Mouse (Mus musculus) embryonic facial prominence, embryonic 15.5 days (tissue): ENCODE measurements around the gene Trappc1. TPM values are rescaled to one million over a fixed set of nuclear protein-coding genes. Genes with fewer than 3 reads are reported as not detected.
A peak's percentile ranks its signal among the peaks of the same experiment; 100 is the strongest.

Source experiments
- ATAC-seq: fragments of 200-750 bp; cut with Nextera tagmentation; 2 replicates; pipeline ENCODE4 v1.8.0; 2017; ENCODE audit warnings: low read depth, moderate TSS enrichment; ENCODE audit not compliant: insufficient number of reproducible peaks, low FRiP score, low TSS enrichment
- H3K27ac ChIP-seq: fragments of 300-500 bp; sonication (generic); replicated peaks from 2 replicates; pipeline ENCODE4 v1.5.1; 2015; ENCODE audit warnings: mild to moderate bottlenecking, inconsistent platforms
- H3K27me3 ChIP-seq: fragments of 300-500 bp; sonication (generic); 2 replicates; pipeline ENCODE4 v1.6.1; 2015; ENCODE audit warnings: inconsistent platforms
- H3K36me3 ChIP-seq: fragments of 300-500 bp; sonication (generic); 2 replicates; pipeline ENCODE4 v1.6.1; 2015; ENCODE audit warnings: mild to moderate bottlenecking, inconsistent platforms
- H3K4me1 ChIP-seq: fragments of 300-500 bp; sonication (generic); 2 replicates; pipeline ENCODE4 v1.6.1; 2015; ENCODE audit warnings: inconsistent platforms
- H3K4me2 ChIP-seq: fragments of 300-500 bp; sonication (generic); replicated peaks from 2 replicates; pipeline ENCODE4 v1.6.1; 2015; ENCODE audit warnings: mild to moderate bottlenecking, inconsistent platforms
- H3K4me3 ChIP-seq: fragments of 300-500 bp; sonication (generic); replicated peaks from 2 replicates; pipeline ENCODE4 v1.5.1; 2015; ENCODE audit warnings: mild to moderate bottlenecking, inconsistent platforms
- H3K9ac ChIP-seq: fragments of 300-500 bp; sonication (generic); 2 replicates; pipeline ENCODE4 v1.6.1; 2015; ENCODE audit warnings: inconsistent platforms
- H3K9me3 ChIP-seq: fragments of 300-500 bp; sonication (generic); replicated peaks from 2 replicates; pipeline ENCODE4 v1.6.1; 2016; ENCODE audit warnings: inconsistent platforms
- WGBS: fragments of 180-500 bp; shearing (Covaris S2); methylation state at CpG from one replicate; pipeline ENCODE4 v1.1.7; 2015; 5-methylcytosine and 5-hydroxymethylcytosine counted together
- polyA plus RNA-seq: library from polyadenylated mRNA; unstranded; fragments of >200 nt; fragmentation: Nextera tagmentation; extraction: Ambion mirVana; gene quantifications from 2 replicates; pipeline ENCODE4 v1.2.1, GENCODE M21; 2015

Gene Trappc1
- polyA plus RNA-seq, 1 experiment from 2014 or later = 150 TPM

DNA sequence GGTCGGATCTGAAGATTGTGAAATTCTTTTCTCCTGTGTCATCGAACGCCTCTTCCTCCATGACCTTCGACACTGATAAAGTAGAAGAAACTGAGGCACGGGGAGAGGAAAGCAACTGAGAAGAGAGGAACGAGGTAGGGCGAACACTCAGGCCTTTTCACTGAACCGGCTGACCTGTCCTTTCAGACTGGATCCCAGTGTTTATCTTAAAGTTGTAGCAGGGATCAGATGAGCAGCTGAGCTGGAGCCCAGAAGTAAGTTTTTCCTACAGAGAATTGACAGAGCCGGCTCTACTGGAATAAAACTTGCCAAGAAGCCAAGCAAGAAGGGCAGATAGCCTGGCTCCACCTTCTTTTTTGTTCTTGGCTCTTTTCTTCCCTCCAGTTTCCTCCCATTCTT lies 47.0 kb downstream of the Trappc1 start:
- no peak for ATAC-seq
- no peak overlapping the region for H3K4me3 ChIP-seq
- no peaks in the 10 kb centered on the region for H3K9me3 ChIP-seq
- peak overlapping the region; percentile 81 for H3K27ac ChIP-seq
- WGBS = 26% methylated on average over 9 of the region's 9 CpGs
- no peaks in the 10 kb centered on the region for H3K27me3 ChIP-seq
- peaks cover 14% of the 10 kb centered on the region; the same call in 1 of the 2 replicates for H3K36me3 ChIP-seq
- peak overlapping the region; percentile 13; the same call in 1 of the 2 replicates for H3K4me2 ChIP-seq
- peaks cover 36% of the 10 kb centered on the region for H3K4me1 ChIP-seq
- no peak overlapping the region for H3K9ac ChIP-seq

DNA sequence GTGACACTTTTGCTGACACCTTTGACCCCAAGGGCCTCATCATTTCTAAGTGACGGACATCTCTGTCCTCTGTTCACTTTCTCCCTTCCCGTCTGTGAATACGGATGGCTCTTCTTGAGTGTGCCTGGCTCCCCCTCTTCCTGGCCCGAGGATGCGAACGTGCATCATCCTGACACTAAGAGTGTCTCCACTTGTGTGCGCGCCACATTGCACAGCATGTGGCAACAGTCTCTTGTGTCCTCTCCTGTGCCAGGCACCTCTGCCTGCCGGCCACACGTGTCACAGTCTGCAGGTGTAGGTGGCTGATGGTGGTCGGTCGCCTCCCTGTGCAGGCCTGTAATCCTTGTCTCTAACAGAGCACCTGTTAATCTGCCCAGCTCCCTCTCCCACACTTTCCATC lies 47.8 kb downstream of the Trappc1 start:
- Histone ChIP-seq H3K9ac (no peak overlapping the region), H3K36me3 (peaks cover 19% of the 10 kb centered on the region; the same call in 1 of the 2 replicates), H3K4me2 (no peak overlapping the region), H3K27ac (peak overlapping the region; percentile 81), H3K27me3 (no peaks in the 10 kb centered on the region), H3K4me1 (peaks cover 30% of the 10 kb centered on the region), H3K9me3 (no peaks in the 10 kb centered on the region), H3K4me3 (no peak overlapping the region; the same call in 1 of the 2 replicates)
- 51% methylated on average over 12 of the region's 12 CpGs for WGBS
- no peak for ATAC-seq

- H3K4me2 ChIP-seq = no peak overlapping the region
- H3K4me3 ChIP-seq = no peak overlapping the region; the same call in 1 of the 2 replicates
- 53% methylated on average over 12 of the region's 12 CpGs for WGBS
These were observed 48.4 kb downstream of the Trappc1 start for GRCm38 (mm10) chr11:69372056-69372779.

DNA sequence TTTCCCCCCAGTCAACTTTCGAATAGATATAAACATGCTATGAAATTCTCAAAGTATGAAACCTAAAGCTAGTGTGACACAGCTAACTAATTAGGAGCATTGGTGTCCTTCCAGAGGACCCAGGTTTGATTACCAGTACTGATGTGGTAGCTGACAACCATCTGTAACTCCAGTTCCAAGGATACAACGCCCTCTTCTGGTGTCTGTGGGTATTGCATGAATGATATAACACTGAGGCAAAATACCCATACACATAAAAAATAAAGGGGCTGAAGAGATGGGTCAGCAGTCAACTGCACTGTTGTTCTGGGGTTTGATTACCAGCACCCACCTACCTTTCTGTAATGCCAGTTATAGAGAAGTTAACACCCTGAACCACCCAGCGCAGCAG lies 49.0 kb downstream of the Trappc1 start:
- Histone ChIP-seq H3K36me3 (peaks cover 19% of the 10 kb centered on the region; the same call in 1 of the 2 replicates), H3K4me1 (peaks cover 28% of the 10 kb centered on the region), H3K27me3 (no peaks in the 10 kb centered on the region), H3K9ac (no peak overlapping the region), H3K27ac (peak overlapping the region; percentile 63; the same call in 1 of the 2 replicates), H3K9me3 (no peaks in the 10 kb centered on the region), H3K4me2 (no peak overlapping the region), H3K4me3 (no peak overlapping the region)
- 56% methylated on average over 3 of the region's 3 CpGs for WGBS
- no peak for ATAC-seq

More at GRCm38 (mm10) chr11:69372056-69372779, 48.4 kb downstream of the Trappc1 start:
- peak overlapping the region; percentile 63 for H3K27ac ChIP-seq
- H3K9ac ChIP-seq = no peak overlapping the region
- no peaks in the 10 kb centered on the region for H3K9me3 ChIP-seq
- no peak for ATAC-seq
- no peaks in the 10 kb centered on the region for H3K27me3 ChIP-seq
- H3K4me1 ChIP-seq = peaks cover 30% of the 10 kb centered on the region
- peaks cover 19% of the 10 kb centered on the region; the same call in 1 of the 2 replicates for H3K36me3 ChIP-seq

- ATAC-seq = no peak
- Histone ChIP-seq H3K4me1 (peaks cover 22% of the 10 kb centered on the region), H3K9ac (no peak overlapping the region), H3K27me3 (no peaks in the 10 kb centered on the region), H3K27ac (no peak overlapping the region), H3K36me3 (peaks cover 19% of the 10 kb centered on the region; the same call in 1 of the 2 replicates), H3K4me2 (no peak overlapping the region), H3K4me3 (no peak overlapping the region), H3K9me3 (no peaks in the 10 kb centered on the region)
- 94% methylated on average over 16 of the region's 16 CpGs for WGBS
These were observed 49.6 kb downstream of the Trappc1 start for GRCm38 (mm10) chr11:69373223-69373965.

Other genes starting within 250 kb of the Trappc1 start
- 111 and 149 TPM in 2 replicates for gene Vamp2, start 235.5 kb upstream of the Trappc1 start, polyA plus RNA-seq
- 29.6 and 34.4 TPM in 2 replicates for gene Per1, start 228.8 kb upstream of the Trappc1 start, polyA plus RNA-seq
- 0.55 and 0.64 TPM in 2 replicates for gene Hes7, start 203.6 kb upstream of the Trappc1 start, polyA plus RNA-seq
- 0.35 and 0.51 TPM in 2 replicates for gene 9130213A22Rik, start 201.4 kb upstream of the Trappc1 start, polyA plus RNA-seq
- gene Aloxe3, start 198.1 kb upstream of the Trappc1 start, polyA plus RNA-seq = 7.6 and 8.9 TPM in 2 replicates
- gene Alox12b, start 167.0 kb upstream of the Trappc1 start, polyA plus RNA-seq = 28.7 and 30.5 TPM in 2 replicates
- 0.27 and 0.88 TPM in 2 replicates for gene Alox8, start 126.1 kb upstream of the Trappc1 start, polyA plus RNA-seq
- gene Gucy2e, start 86.9 kb upstream of the Trappc1 start, polyA plus RNA-seq = 0.41 and 0.53 TPM in 2 replicates
- gene Cntrob, start 205 bp upstream of the Trappc1 start, polyA plus RNA-seq = 22.6 and 27.8 TPM in 2 replicates
- gene Kcnab3, start 2.3 kb downstream of the Trappc1 start, polyA plus RNA-seq = 2.8 and 3.0 TPM in 2 replicates
- 24.5 and 24.7 TPM in 2 replicates for gene Rnf227, start 16.5 kb downstream of the Trappc1 start, polyA plus RNA-seq
- gene Chd3, start 45.4 kb downstream of the Trappc1 start, polyA plus RNA-seq = 88.3 and 91.8 TPM in 2 replicates
- gene Naa38, start 71.5 kb downstream of the Trappc1 start, polyA plus RNA-seq = 150 and 158 TPM in 2 replicates
- 32.6 and 40.9 TPM in 2 replicates for gene Cyb5d1, start 71.7 kb downstream of the Trappc1 start, polyA plus RNA-seq
- gene Tmem88, start 74.3 kb downstream of the Trappc1 start, polyA plus RNA-seq = 19.5 and 20.0 TPM in 2 replicates
- gene Kdm6b, start 89.7 kb downstream of the Trappc1 start, polyA plus RNA-seq = 35.5 and 37.2 TPM in 2 replicates
- gene Dnah2, start 225.1 kb downstream of the Trappc1 start, polyA plus RNA-seq = 4.9 and 8.3 TPM in 2 replicates
- gene Efnb3, start 236.2 kb downstream of the Trappc1 start, polyA plus RNA-seq = 29.0 and 31.5 TPM in 2 replicates